Mouse (Mus musculus) stomach, postnatal 0 days (tissue): ENCODE measurements around the gene Zfp870.

ENCODE experiments used
- CTCF ChIP-seq: IDR thresholded peaks from 2 replicates; pipeline ENCODE4 v1.5.1; 2016; ENCODE audit warnings: antibody characterized with exemption, low read depth, mild to moderate bottlenecking, moderate library complexity
- EP300 ChIP-seq: optimal IDR thresholded peaks from 2 replicates; pipeline ENCODE3; 2016; ENCODE audit warnings: antibody characterized with exemption

DNA sequence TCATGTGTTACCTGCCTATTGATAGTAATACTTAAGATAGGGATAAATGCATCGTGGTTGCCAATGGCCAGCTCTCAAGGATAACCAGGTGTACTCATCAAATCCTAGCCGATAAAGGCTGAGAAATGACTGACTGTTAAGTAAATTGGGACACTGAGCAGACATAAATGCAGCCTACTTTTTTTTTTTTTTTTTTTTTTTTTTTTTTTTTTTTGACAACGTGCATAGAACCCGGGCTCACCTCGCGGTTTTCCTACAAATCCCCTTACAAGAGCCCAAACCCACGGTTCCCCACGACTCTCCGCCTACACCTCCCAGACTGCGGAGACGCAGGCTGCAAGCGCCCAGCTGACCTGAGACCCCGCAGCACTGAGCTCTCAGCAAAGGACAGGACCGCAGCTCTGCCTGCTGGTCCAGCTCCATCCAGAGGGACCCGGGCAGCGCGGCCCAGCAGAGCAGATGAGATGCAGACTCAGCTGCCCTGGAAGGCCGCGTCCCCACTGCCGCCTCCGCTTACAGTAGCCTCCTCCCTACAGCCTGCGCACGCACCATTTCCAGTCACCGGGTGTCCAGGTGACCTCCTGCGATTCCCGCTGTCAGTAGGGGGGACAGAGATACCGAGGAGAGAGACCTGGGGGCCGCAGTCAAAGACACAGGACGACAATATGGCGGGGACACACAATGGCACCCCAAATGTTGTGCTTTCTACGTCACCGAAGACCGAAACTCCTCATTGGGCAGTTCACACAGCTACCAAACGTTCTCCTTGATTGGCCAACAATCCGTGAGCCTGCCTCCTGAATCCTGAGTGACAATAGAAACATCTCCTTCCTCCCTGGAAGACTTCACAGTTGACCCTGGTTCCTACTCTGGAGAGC, 61.7 kb downstream of the Zfp870 start, which contains the start of gene Zfp799:
- TF ChIP-seq EP300 (no peak), CTCF (no peak)
